Mouse (Mus musculus) ES-E14 (cell line): ENCODE measurements around the gene Arap1. TPM values are rescaled to one million over a fixed set of nuclear protein-coding genes. Genes with fewer than 3 reads are reported as not detected.

Experiments used
- DNase-seq: peaks from one replicate; pipeline ENCODE4 v3.0.0-alpha.2; 2013; ENCODE audit warnings: low read depth, low spot score
- H3K27ac ChIP-seq: 2 replicates; pipeline ENCODE4 v1.5.1; 2012; ENCODE audit warnings: low read depth, mild to moderate bottlenecking, low read length, moderate library complexity, mixed read lengths; ENCODE audit not compliant: poor library complexity, insufficient read depth, severe bottlenecking
- H3K36me3 ChIP-seq: 2 replicates; pipeline ENCODE4 v1.6.1; 2012; ENCODE audit warnings: mild to moderate bottlenecking, low read length, moderate library complexity, mixed read lengths; ENCODE audit not compliant: control insufficient read depth, poor library complexity, insufficient read depth, severe bottlenecking
- H3K4me1 ChIP-seq, 2 experiments: fragments of 150-350 bp in 1 of 2; sonication (generic) in 1 of 2; 2 replicates each; pipeline ENCODE4 v1.6.1; 2012; ENCODE audit warnings: low read length in 2 of 2, mild to moderate bottlenecking in 1 of 2, mixed read lengths in 1 of 2; ENCODE audit not compliant: control insufficient read depth in 2 of 2, insufficient read depth in 2 of 2, poor library complexity in 1 of 2
- H3K4me3 ChIP-seq, 2 experiments: fragments of 150-350 bp in 1 of 2; sonication (generic) in 1 of 2; 2 replicates each; pipeline ENCODE4 v1.5.1; 2012; ENCODE audit warnings: low read length in 2 of 2, low read depth in 1 of 2, mild to moderate bottlenecking in 1 of 2, mixed read lengths in 1 of 2; ENCODE audit not compliant: insufficient read depth in 1 of 2, poor library complexity in 1 of 2, severe bottlenecking in 1 of 2
- H3K9ac ChIP-seq: 2 replicates; pipeline ENCODE4 v1.6.1; 2012; ENCODE audit warnings: low read depth, mild to moderate bottlenecking, low read length, mixed read lengths; ENCODE audit not compliant: poor library complexity, insufficient read depth, severe bottlenecking
- H3K9me3 ChIP-seq: fragments of 150-350 bp; sonication (generic); 2 replicates; pipeline ENCODE4 v1.6.1; 2012; ENCODE audit warnings: low read depth, mild to moderate bottlenecking, low read length; ENCODE audit not compliant: control insufficient read depth, insufficient read depth
- CHD2 ChIP-seq: IDR thresholded peaks from 2 replicates; pipeline ENCODE4 v1.6.1; 2014; ENCODE audit warnings: mild to moderate bottlenecking, low read depth, low read length, inconsistent platforms
- HCFC1 ChIP-seq: IDR thresholded peaks from 2 replicates; pipeline ENCODE4 v1.6.1; 2012; ENCODE audit warnings: low read length, inconsistent platforms, borderline replicate concordance; ENCODE audit not compliant: insufficient read depth
- MAFK ChIP-seq: IDR thresholded peaks from 2 replicates; pipeline ENCODE4 v1.6.1; 2014; ENCODE audit warnings: mild to moderate bottlenecking, low read depth, low read length, inconsistent platforms; ENCODE audit not compliant: insufficient read depth
- ZC3H11A ChIP-seq: IDR thresholded peaks from 2 replicates; pipeline ENCODE4 v1.6.1; 2012; ENCODE audit warnings: low read depth, mild to moderate bottlenecking, inconsistent platforms, low read length, borderline replicate concordance
- ZNF384 ChIP-seq: IDR thresholded peaks from 2 replicates; pipeline ENCODE4 v1.6.1; 2012; ENCODE audit warnings: low read depth, low read length, inconsistent platforms
- in situ Hi-C, 2 experiments: fragments of 600-800 bp; cut with MboI; formaldehyde crosslinking; loops; one replicate each; pipeline ENCODE4 v1.15.1; 2025; ENCODE audit warnings: low sequenced_read_pairs in 2 of 2, inconsistent platforms in 1 of 2; ENCODE audit not compliant: unreplicated experiment in 2 of 2
- total RNA-seq: library from RNA; depleted of rRNA; stranded (reverse); fragments of 300-350 nt; gene quantifications from 2 replicates; pipeline ENCODE4 v1.2.3, GENCODE M21; 2012

The Arap1 gene
- total RNA-seq, 1 experiment = 32.2 TPM

- Histone ChIP-seq H3K9me3 (no peaks in the 10 kb centered on the region), H3K36me3 (no peaks in the 10 kb centered on the region; the same call in 1 of the 2 replicates), H3K9ac (no peak overlapping the region), H3K4me3 (no peak overlapping the region), H3K4me1 (peaks cover 0 to 3% of the 10 kb centered on the region in 2 experiments; a peak in 1 of 4 replicates), H3K27ac (no peak overlapping the region)
- in situ Hi-C loops = no loop called here
- no peak for DNase-seq
- TF ChIP-seq ZNF384 = no peak
- no peak for TF ChIP-seq HCFC1
- TF ChIP-seq ZC3H11A = no peak
- TF ChIP-seq CHD2 = no peak
- TF ChIP-seq MAFK = no peak
Observed at GRCm38 (mm10) chr7:101327263-101327662, 20.6 kb upstream of the Arap1 start.

GRCm38 (mm10) chr7:101327786-101328185 is 20.1 kb upstream of the Arap1 start:
- no peak for DNase-seq
- Histone ChIP-seq H3K9me3 (no peaks in the 10 kb centered on the region), H3K36me3 (no peaks in the 10 kb centered on the region; the same call in 1 of the 2 replicates), H3K27ac (no peak overlapping the region), H3K4me3 (no peak overlapping the region), H3K9ac (no peak overlapping the region), H3K4me1 (0 out of 4 replicates have a peak, but pooled peaks cover 0 to 3% of the 10 kb centered on the region in 2 experiments)
- TF ChIP-seq HCFC1 = no peak
- no peak for TF ChIP-seq MAFK
- in situ Hi-C loops = no loop called here

- Histone ChIP-seq H3K36me3 (no peaks in the 10 kb centered on the region; the same call in 1 of the 2 replicates), H3K4me3 (no peak overlapping the region), H3K4me1 (no peaks in the 10 kb centered on the region), H3K9me3 (no peaks in the 10 kb centered on the region), H3K9ac (no peak overlapping the region), H3K27ac (no peak overlapping the region)
- DNase-seq = no peak
- TF ChIP-seq MAFK = no peak
- TF ChIP-seq ZC3H11A = no peak
- TF ChIP-seq ZNF384 = no peak
- no peak for TF ChIP-seq CHD2
- no peak for TF ChIP-seq HCFC1
- in situ Hi-C loops = no loop called here
Observed at GRCm38 (mm10) chr7:101328621-101329158, 19.2 kb upstream of the Arap1 start.

GRCm38 (mm10) chr7:101329606-101330005 is 18.3 kb upstream of the Arap1 start:
- in situ Hi-C loops = no loop called here
- no peak for DNase-seq
- H3K27ac ChIP-seq = no peak overlapping the region
- no peaks in the 10 kb centered on the region for H3K4me1 ChIP-seq
- no peak overlapping the region for H3K9ac ChIP-seq
- H3K9me3 ChIP-seq = no peaks in the 10 kb centered on the region
- H3K4me3 ChIP-seq = no peak overlapping the region
- H3K36me3 ChIP-seq = no peaks in the 10 kb centered on the region; the same call in 1 of the 2 replicates
- TF ChIP-seq HCFC1 (no peak), ZNF384 (no peak), CHD2 (no peak), ZC3H11A (no peak), MAFK (no peak)
